16 mouse cellular contexts compared by ENCODE assay signal in genomic region chr6:126088489-126089265, GRCm38 (mm10).
"Had no signal": no experiment of that assay in that cellular context is flagged by ENCODE, and none has a peak within 500 bp of the region (broad histone marks: within the 10 kb centered on the region; RNA-seq: fewer than 3 reads in every experiment).

No protein-coding gene starts in this region.

- H3K4me3 ChIP-seq: limb, embryonic 15.5 days; liver, embryonic 12.5 days; lung, embryonic 15.5 days; myocyte; neural tube, embryonic 15.5 days had no signal

- H3K36me3 ChIP-seq: limb, embryonic 15.5 days; liver, embryonic 12.5 days; lung, embryonic 15.5 days; neural tube, embryonic 15.5 days had no signal

- H3K27ac ChIP-seq: kidney, postnatal 0 days; limb, embryonic 15.5 days; liver, embryonic 12.5 days; lung, embryonic 15.5 days; neural tube, embryonic 15.5 days had no signal

- DNase-seq: kidney, adult 9 months; kidney, postnatal 36 days; layer of hippocampus, adult 9-11 months; layer of hippocampus, postnatal 36 days; lung, postnatal 14 days; midbrain, embryonic 14.5 days; right cerebral cortex, adult 18-20 months; spleen, adult 18-20 months; thymus, adult 18-20 months; thymus, postnatal 14 days had no signal

- H3K9me3 ChIP-seq: limb, embryonic 15.5 days; liver, embryonic 12.5 days; lung, embryonic 15.5 days; neural tube, embryonic 15.5 days had no signal

- H3K4me1 ChIP-seq: liver, embryonic 12.5 days; neural tube, embryonic 15.5 days had no signal

- H3K27me3 ChIP-seq: limb, embryonic 15.5 days; liver, embryonic 12.5 days; lung, embryonic 15.5 days; neural tube, embryonic 15.5 days had no signal
